Mouse (Mus musculus): ENCODE data around the gene Isoc2b. TPM values are rescaled to one million over a fixed set of nuclear protein-coding genes. Genes with fewer than 3 reads are reported as not detected.
"Not testable (repeated sequence)": the region's sequence is repeated elsewhere in the genome, so short reads cannot be mapped to it uniquely, and the experiment has no call there.

Isoc2b gene
- total RNA-seq, 1 experiment from 2014 or later, result 70.9 TPM

GRCm38 (mm10) chr7:4837639-4838038, 32.4 kb downstream of the Isoc2b start:
- no peak for ATAC-seq (replicated peaks; ENCODE audit: low read depth, poor library complexity, severe bottlenecking)

GRCm38 (mm10) chr7:4836351-4836792, 33.7 kb downstream of the Isoc2b start:
- ATAC-seq (replicated peaks; ENCODE audit: low read depth, poor library complexity, severe bottlenecking), result peak; percentile 98

GRCm38 (mm10) chr7:4835631-4836327, 34.3 kb downstream of the Isoc2b start:
- peak; percentile 22 for ATAC-seq (replicated peaks; ENCODE audit: low read depth, poor library complexity, severe bottlenecking)

- no peak for ATAC-seq (replicated peaks; ENCODE audit: low read depth, poor library complexity, severe bottlenecking)
Observed at GRCm38 (mm10) chr7:4830476-4830875, 39.6 kb downstream of the Isoc2b start.

- no peak for ATAC-seq (replicated peaks; ENCODE audit: low read depth, poor library complexity, severe bottlenecking)
Observed at GRCm38 (mm10) chr7:4825365-4825764, 44.7 kb downstream of the Isoc2b start.

- no peak for ATAC-seq (replicated peaks; ENCODE audit: low read depth, poor library complexity, severe bottlenecking)
Observed at GRCm38 (mm10) chr7:4822162-4822907, 47.7 kb downstream of the Isoc2b start.

- no peak for ATAC-seq (replicated peaks; ENCODE audit: low read depth, poor library complexity, severe bottlenecking)
Observed at GRCm38 (mm10) chr7:4821690-4822089, 48.4 kb downstream of the Isoc2b start.

- not testable (repeated sequence) for ATAC-seq (replicated peaks; ENCODE audit: low read depth, poor library complexity, severe bottlenecking)
Observed at GRCm38 (mm10) chr7:4820925-4821324, 49.1 kb downstream of the Isoc2b start.

GRCm38 (mm10) chr7:4816559-4816958, 53.5 kb downstream of the Isoc2b start:
- no peak for ATAC-seq (replicated peaks; ENCODE audit: low read depth, poor library complexity, severe bottlenecking)

- ATAC-seq (replicated peaks; ENCODE audit: low read depth, poor library complexity, severe bottlenecking), result no peak
Observed at GRCm38 (mm10) chr7:4813105-4813791, 56.8 kb downstream of the Isoc2b start.

- ATAC-seq (replicated peaks; ENCODE audit: low read depth, poor library complexity, severe bottlenecking), result peak; percentile 92
Observed at GRCm38 (mm10) chr7:4812303-4813104, 57.6 kb downstream of the Isoc2b start, which contains the start of gene Ube2s. Gene Ube2s (minus strand): TSS chr7:4812590.

GRCm38 (mm10) chr7:4811842-4812302, 58.2 kb downstream of the Isoc2b start:
- no peak; the same call in 1 of the 2 replicates for ATAC-seq (replicated peaks; ENCODE audit: low read depth, poor library complexity, severe bottlenecking)

GRCm38 (mm10) chr7:4811131-4811530, 58.9 kb downstream of the Isoc2b start:
- not testable (repeated sequence) for ATAC-seq (replicated peaks; ENCODE audit: low read depth, poor library complexity, severe bottlenecking)

GRCm38 (mm10) chr7:4806716-4807115, 63.3 kb downstream of the Isoc2b start:
- ATAC-seq (replicated peaks; ENCODE audit: low read depth, poor library complexity, severe bottlenecking), result peak; percentile 85

GRCm38 (mm10) chr7:4802247-4802646, 67.8 kb downstream of the Isoc2b start:
- ATAC-seq (replicated peaks; ENCODE audit: low read depth, poor library complexity, severe bottlenecking), result no peak

GRCm38 (mm10) chr7:4795767-4796433, 74.2 kb downstream of the Isoc2b start:
- ATAC-seq (replicated peaks; ENCODE audit: low read depth, poor library complexity, severe bottlenecking), result peak; percentile 28

Measured in common myeloid progenitor, adult 5-6 weeks (primary cell).